Mouse (Mus musculus): ENCODE results near the gene Spon1. TPM values are rescaled to one million over a fixed set of nuclear protein-coding genes. Genes with fewer than 3 reads are reported as not detected.

Spon1 gene
- polyA plus RNA-seq, 1 experiment from 2014 or later: 3.2 TPM

DNA sequence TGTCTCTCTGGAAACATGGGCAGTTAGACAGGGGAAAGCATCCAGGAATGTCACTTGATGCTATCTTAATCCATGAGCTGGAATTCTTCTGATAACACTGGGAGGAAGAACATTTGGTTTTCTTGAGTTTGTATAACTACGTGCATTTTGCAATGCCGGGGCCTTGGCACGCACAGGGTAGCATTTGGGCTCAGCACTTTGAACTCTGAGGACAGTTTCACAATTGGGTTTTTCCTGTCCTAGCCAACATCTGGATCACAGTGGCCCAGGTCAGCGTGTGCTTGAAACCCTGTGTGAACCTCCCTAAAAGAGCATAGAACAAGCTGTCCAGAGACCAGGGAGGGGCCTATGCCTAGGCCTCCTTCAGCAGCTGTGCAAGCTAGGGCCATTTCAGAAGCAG, 196.3 kb downstream of the Spon1 start:
- no peak for TF ChIP-seq CTCF (IDR thresholded peaks at IDR 0.05; ENCODE audit: low read depth)
- WGBS: 68% methylated on average over 4 of the region's 4 CpGs
- no peaks in the 10 kb centered on the region for H3K27me3 ChIP-seq (replicated peaks; ENCODE audit: control insufficient read depth, insufficient read depth, low read length)
- H3K9me3 ChIP-seq (ENCODE audit: control insufficient read depth): no peaks in the 10 kb centered on the region
- H3K4me1 ChIP-seq (replicated peaks; ENCODE audit: control insufficient read depth, insufficient read depth, low read length): 0 out of 2 replicates have a peak, but pooled peaks cover 3% of the 10 kb centered on the region
- no peak overlapping the region for H3K9ac ChIP-seq (ENCODE audit: low read depth, low read length)
- H3K4me3 ChIP-seq (ENCODE audit: low read depth, low read length): no peak overlapping the region
- no peaks in the 10 kb centered on the region for H3K36me3 ChIP-seq (ENCODE audit: control insufficient read depth, insufficient read depth)
- no peak overlapping the region for H3K4me2 ChIP-seq (replicated peaks; ENCODE audit: low read depth)
- no peak for ATAC-seq
- no peak overlapping the region for H3K27ac ChIP-seq (ENCODE audit: low read depth, low read length)

DNA sequence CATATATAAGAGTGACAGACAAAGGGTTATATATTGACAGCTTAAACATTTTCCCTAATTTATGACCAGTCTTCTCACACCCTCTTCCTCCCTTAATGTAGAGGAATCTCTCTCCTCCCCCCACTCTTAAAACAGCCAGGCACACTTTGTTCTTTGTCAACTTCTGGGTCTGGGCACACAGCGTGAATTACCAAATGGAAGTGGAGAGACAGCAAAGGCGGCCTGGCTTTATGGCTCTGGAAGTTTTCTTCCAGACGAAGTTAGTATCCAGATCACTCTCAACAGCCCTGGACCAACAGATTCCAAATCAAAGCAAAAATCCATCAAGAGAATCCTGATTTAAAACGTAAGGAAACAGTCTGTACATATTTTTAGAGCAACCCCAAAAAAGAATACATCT, 198.0 kb downstream of the Spon1 start:
- Histone ChIP-seq H3K4me1 (replicated peaks; ENCODE audit: control insufficient read depth, insufficient read depth, low read length) (0 out of 2 replicates have a peak, but pooled peaks cover 2% of the 10 kb centered on the region), H3K27ac (ENCODE audit: low read depth, low read length) (no peak overlapping the region), H3K9ac (ENCODE audit: low read depth, low read length) (no peak overlapping the region), H3K4me2 (replicated peaks; ENCODE audit: low read depth) (no peak overlapping the region), H3K27me3 (replicated peaks; ENCODE audit: control insufficient read depth, insufficient read depth, low read length) (no peaks in the 10 kb centered on the region), H3K36me3 (ENCODE audit: control insufficient read depth, insufficient read depth) (no peaks in the 10 kb centered on the region), H3K9me3 (ENCODE audit: control insufficient read depth) (no peaks in the 10 kb centered on the region), H3K4me3 (ENCODE audit: low read depth, low read length) (no peak overlapping the region)
- ATAC-seq: no peak
- 40% methylated on average over 4 of the region's 4 CpGs for WGBS
- TF ChIP-seq CTCF (IDR thresholded peaks at IDR 0.05; ENCODE audit: low read depth): no peak

DNA sequence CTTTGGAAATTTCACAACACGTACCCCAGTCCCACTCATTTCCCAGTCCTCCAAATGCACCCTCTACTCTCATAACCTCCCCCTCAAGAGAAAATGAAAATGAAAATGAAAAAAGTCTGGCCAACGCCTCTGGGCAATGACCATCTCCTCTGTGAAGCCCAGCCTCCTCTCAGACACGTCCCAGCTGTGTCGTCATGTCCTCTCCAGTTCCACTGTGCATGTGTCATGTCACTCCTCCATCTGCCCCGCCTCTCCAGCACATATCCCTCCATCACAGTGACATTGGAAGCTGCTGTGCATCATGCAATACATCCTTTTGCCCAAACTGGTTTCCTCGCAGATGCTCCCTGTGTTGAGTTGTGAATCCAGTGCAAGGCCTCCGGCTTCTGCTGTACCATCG, 199.8 kb downstream of the Spon1 start:
- Histone ChIP-seq H3K36me3 (ENCODE audit: control insufficient read depth, insufficient read depth) (no peaks in the 10 kb centered on the region), H3K27ac (ENCODE audit: low read depth, low read length) (no peak overlapping the region), H3K4me3 (ENCODE audit: low read depth, low read length) (no peak overlapping the region), H3K9ac (ENCODE audit: low read depth, low read length) (no peak overlapping the region), H3K4me2 (replicated peaks; ENCODE audit: low read depth) (no peak overlapping the region), H3K27me3 (replicated peaks; ENCODE audit: control insufficient read depth, insufficient read depth, low read length) (no peaks in the 10 kb centered on the region), H3K4me1 (replicated peaks; ENCODE audit: control insufficient read depth, insufficient read depth, low read length) (no peaks in the 10 kb centered on the region), H3K9me3 (ENCODE audit: control insufficient read depth) (no peaks in the 10 kb centered on the region)
- no peak for ATAC-seq
- no peak for TF ChIP-seq CTCF (IDR thresholded peaks at IDR 0.05; ENCODE audit: low read depth)
- WGBS: 82% methylated on average over 8 of the region's 8 CpGs

DNA sequence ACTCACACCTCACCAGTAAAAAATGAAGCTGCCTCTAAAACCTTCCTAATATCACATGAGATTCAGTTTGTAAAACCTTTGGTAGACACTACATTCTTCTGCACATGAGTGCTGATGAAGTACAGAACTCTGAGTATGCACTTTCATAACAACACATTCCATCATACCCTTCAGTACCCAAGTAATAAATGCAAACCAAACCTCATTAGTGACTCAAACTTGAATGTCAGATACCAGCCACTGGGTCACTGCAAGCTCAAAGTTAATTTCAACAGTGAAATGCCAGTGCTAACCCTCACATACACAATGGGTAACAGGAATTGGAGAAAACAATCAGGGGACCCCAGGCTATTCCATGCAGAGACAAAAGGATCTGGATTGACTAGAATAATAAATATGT, 203.4 kb downstream of the Spon1 start:
- Histone ChIP-seq H3K27me3 (replicated peaks; ENCODE audit: control insufficient read depth, insufficient read depth, low read length) (no peaks in the 10 kb centered on the region), H3K9ac (ENCODE audit: low read depth, low read length) (no peak overlapping the region), H3K4me1 (replicated peaks; ENCODE audit: control insufficient read depth, insufficient read depth, low read length) (no peaks in the 10 kb centered on the region), H3K4me3 (ENCODE audit: low read depth, low read length) (no peak overlapping the region), H3K36me3 (ENCODE audit: control insufficient read depth, insufficient read depth) (no peaks in the 10 kb centered on the region), H3K4me2 (replicated peaks; ENCODE audit: low read depth) (no peak overlapping the region), H3K27ac (ENCODE audit: low read depth, low read length) (no peak overlapping the region), H3K9me3 (ENCODE audit: control insufficient read depth) (peaks cover 5% of the 10 kb centered on the region; the same call in 1 of the 2 replicates)
- no peak for TF ChIP-seq CTCF (IDR thresholded peaks at IDR 0.05; ENCODE audit: low read depth)
- no peak for ATAC-seq

DNA sequence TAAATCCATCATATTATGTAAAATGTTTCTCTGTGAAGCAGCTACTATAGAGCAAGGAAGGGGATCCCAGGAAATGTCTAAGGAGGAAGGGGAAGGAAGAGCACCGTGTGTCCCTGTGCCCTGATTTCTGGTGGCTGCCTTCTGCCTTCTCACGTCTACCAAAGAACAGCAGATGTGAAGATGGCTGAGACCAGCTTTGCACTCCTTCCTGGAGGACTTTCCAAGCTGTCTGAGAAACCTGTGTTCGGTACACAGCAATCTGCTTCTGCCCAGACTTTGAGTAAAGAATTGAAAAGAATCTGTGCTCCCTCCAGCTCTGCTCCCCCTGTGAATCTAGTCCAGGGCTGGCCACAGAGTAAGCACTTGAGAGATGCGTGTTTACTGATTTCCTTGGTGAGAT, 206.7 kb downstream of the Spon1 start:
- Histone ChIP-seq H3K9ac (ENCODE audit: low read depth, low read length) (no peak overlapping the region), H3K9me3 (ENCODE audit: control insufficient read depth) (peaks cover 5% of the 10 kb centered on the region; the same call in 1 of the 2 replicates), H3K27ac (ENCODE audit: low read depth, low read length) (no peak overlapping the region), H3K36me3 (ENCODE audit: control insufficient read depth, insufficient read depth) (no peaks in the 10 kb centered on the region), H3K4me1 (replicated peaks; ENCODE audit: control insufficient read depth, insufficient read depth, low read length) (no peaks in the 10 kb centered on the region), H3K27me3 (replicated peaks; ENCODE audit: control insufficient read depth, insufficient read depth, low read length) (no peaks in the 10 kb centered on the region), H3K4me3 (ENCODE audit: low read depth, low read length) (no peak overlapping the region), H3K4me2 (replicated peaks; ENCODE audit: low read depth) (no peak overlapping the region)
- WGBS: 75% methylated on average over 4 of the region's 4 CpGs
- no peak for TF ChIP-seq CTCF (IDR thresholded peaks at IDR 0.05; ENCODE audit: low read depth)
- no peak for ATAC-seq

DNA sequence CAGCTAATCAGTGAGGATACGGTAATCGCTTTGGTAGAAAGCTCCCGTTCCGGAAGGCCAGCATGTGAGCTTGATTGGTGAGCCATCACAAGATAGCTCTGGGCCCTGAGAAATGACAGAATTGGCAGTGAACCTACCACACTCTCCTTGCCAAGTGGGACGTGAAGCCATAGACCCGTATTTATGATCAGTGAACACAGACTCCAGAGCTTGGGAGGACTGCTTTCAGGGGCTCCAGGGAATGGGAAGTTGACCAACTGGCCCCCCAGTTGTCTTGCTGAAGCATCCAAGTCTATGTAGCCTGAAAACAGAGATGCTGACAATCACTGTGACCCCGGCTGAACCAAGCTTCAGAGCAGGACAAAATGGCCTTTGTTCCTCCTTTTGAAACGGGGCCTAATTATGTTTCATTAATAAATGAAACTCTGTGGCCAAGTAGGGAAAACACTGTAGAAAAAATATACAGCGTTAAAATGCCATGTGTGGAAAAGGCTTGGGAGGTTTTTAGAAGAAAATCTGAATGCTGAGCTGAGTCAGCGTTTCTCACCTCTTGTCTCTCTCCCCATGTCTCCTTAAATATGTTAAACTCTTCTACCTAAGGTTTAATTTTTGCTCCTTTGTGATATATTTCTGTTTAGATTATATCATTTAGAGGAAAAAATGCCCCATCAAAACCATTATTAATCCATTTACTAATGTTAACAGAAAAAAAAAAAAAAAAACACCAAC, 220.8 kb downstream of the Spon1 start:
- H3K4me2 ChIP-seq (replicated peaks; ENCODE audit: low read depth): no peak overlapping the region
- H3K27ac ChIP-seq (ENCODE audit: low read depth, low read length): no peak overlapping the region
- H3K27me3 ChIP-seq (replicated peaks; ENCODE audit: control insufficient read depth, insufficient read depth, low read length): no peaks in the 10 kb centered on the region
- 89% methylated on average over 10 of the region's 10 CpGs for WGBS
- ATAC-seq: no peak
- no peaks in the 10 kb centered on the region for H3K36me3 ChIP-seq (ENCODE audit: control insufficient read depth, insufficient read depth)
- H3K4me3 ChIP-seq (ENCODE audit: low read depth, low read length): no peak overlapping the region
- no peak for TF ChIP-seq CTCF (IDR thresholded peaks at IDR 0.05; ENCODE audit: low read depth)
- H3K9ac ChIP-seq (ENCODE audit: low read depth, low read length): no peak overlapping the region
- H3K4me1 ChIP-seq (replicated peaks; ENCODE audit: control insufficient read depth, insufficient read depth, low read length): no peaks in the 10 kb centered on the region
- 0 out of 2 replicates have a peak, but pooled peaks cover 4% of the 10 kb centered on the region for H3K9me3 ChIP-seq (ENCODE audit: control insufficient read depth)

Measured in intestine, postnatal 0 days (tissue).